Mouse (Mus musculus) heart, embryonic 16.5 days (tissue): Measurements from ENCODE around the gene Ankrd37. TPM values are rescaled to one million over a fixed set of nuclear protein-coding genes. Genes with fewer than 3 reads are reported as not detected.

Source experiments
- ATAC-seq: fragments of 200-750 bp; cut with Nextera tagmentation; replicated peaks from 2 replicates; pipeline ENCODE4 v1.8.0; 2017; ENCODE audit warnings: moderate number of reproducible peaks; ENCODE audit not compliant: insufficient read depth, low FRiP score; ENCODE audit errors: extremely low read depth
- H3K27ac ChIP-seq: fragments of 300-500 bp; sonication (generic); 2 replicates; pipeline ENCODE4 v1.5.1; 2014; ENCODE audit warnings: mild to moderate bottlenecking, low read length, control low read depth, moderate library complexity
- H3K27me3 ChIP-seq: fragments of 300-500 bp; sonication (generic); 2 replicates; pipeline ENCODE4 v1.6.1; 2014; ENCODE audit warnings: low read length, mixed read lengths; ENCODE audit not compliant: control insufficient read depth, insufficient read depth
- H3K36me3 ChIP-seq: fragments of 300-500 bp; sonication (generic); 2 replicates; pipeline ENCODE4 v1.6.1; 2014; ENCODE audit not compliant: control insufficient read depth, insufficient read depth
- H3K4me1 ChIP-seq: fragments of 300-500 bp; sonication (generic); 2 replicates; pipeline ENCODE4 v1.6.1; 2014; ENCODE audit warnings: low read length, mixed read lengths; ENCODE audit not compliant: control insufficient read depth, insufficient read depth
- H3K4me2 ChIP-seq: fragments of 300-500 bp; sonication (generic); 2 replicates; pipeline ENCODE4 v1.6.1; 2014; ENCODE audit warnings: low read depth, mild to moderate bottlenecking, control low read depth, low read length
- H3K4me3 ChIP-seq: fragments of 300-500 bp; sonication (generic); 2 replicates; pipeline ENCODE4 v1.5.1; 2014; ENCODE audit warnings: mild to moderate bottlenecking, control low read depth, low read length
- H3K9ac ChIP-seq: fragments of 300-500 bp; sonication (generic); 2 replicates; pipeline ENCODE4 v1.6.1; 2014; ENCODE audit warnings: low read length, control low read depth
- H3K9me3 ChIP-seq: fragments of 300-500 bp; sonication (generic); replicated peaks from 2 replicates; pipeline ENCODE4 v1.6.1; 2016; ENCODE audit warnings: low read length; ENCODE audit not compliant: control insufficient read depth
- WGBS: fragments of 180-500 bp; shearing (Covaris S2); extraction: QIAGEN DNeasy Blood & Tissue Kit; methylation state at CpG from one replicate; pipeline ENCODE4 v1.1.7; 2014; 5-methylcytosine and 5-hydroxymethylcytosine counted together
- polyA plus RNA-seq: library from polyadenylated mRNA; unstranded; fragments of >200 nt; fragmentation: Nextera tagmentation; extraction: Ambion mirVana; gene quantifications from 2 replicates; pipeline ENCODE4 v1.2.1, GENCODE M21; 2015

Gene Ankrd37
- polyA plus RNA-seq, result 24.7 and 26.1 TPM in 2 replicates

DNA sequence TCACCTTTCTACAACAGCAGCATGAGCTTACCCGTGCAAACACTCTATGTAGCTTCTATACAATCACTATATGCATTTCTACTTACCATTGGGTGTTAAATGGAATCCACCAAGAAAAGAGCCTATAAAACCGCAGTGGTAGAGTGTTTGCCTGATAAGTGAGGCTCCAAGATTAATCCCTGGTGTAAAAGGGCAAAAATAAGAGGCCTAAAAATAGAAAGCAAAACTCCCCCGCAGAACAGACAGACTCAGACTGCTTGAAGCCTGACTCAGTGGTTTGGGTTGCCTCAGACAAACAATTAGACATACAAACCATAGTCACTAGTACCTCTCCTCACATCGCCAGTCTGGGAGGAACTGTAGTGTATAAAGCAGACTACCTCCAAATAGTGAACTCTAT lies at the start of gene Ankrd37:
Gene Ankrd37, minus strand, starts transcription at position 112 of the 400 bp plus-strand sequence.
- Histone ChIP-seq H3K9me3 (no peaks in the 10 kb centered on the region), H3K27ac (peak within 1 kb of the TSS; percentile 81), H3K36me3 (no peaks in the 10 kb centered on the region), H3K4me2 (peak within 1 kb of the TSS; percentile 49), H3K27me3 (no peaks in the 10 kb centered on the region), H3K4me1 (peaks cover 7% of the 10 kb centered on the region; the same call in 1 of the 2 replicates), H3K4me3 (peak within 1 kb of the TSS; percentile 7; the same call in 1 of the 2 replicates), H3K9ac (peak within 1 kb of the TSS; percentile 30; the same call in 1 of the 2 replicates)
- no peak for ATAC-seq
- WGBS, result 25% methylated on average over 4 of the region's 4 CpGs

DNA sequence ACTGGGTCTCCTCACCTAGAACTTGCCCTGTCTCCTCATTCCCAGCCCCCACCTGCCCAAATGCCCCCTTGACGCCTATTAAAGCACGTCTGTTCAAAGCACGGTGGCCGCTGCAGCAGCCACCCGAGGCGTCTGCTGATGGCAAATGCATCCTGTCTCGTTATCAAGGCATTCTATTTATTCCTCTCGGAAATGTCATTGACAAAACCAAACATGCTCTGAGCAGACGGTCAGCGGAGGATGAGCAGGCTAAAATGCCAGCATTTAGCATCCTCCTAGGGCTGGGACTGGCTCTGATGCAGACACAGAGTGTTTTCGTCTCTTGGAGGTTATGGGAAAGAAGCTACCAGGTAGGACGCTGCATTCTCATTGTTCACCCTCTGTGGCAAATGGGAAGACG lies 34.8 kb upstream of the Ankrd37 start:
- Histone ChIP-seq H3K9me3 (no peaks in the 10 kb centered on the region), H3K27me3 (no peaks in the 10 kb centered on the region), H3K4me3 (no peak overlapping the region), H3K4me2 (no peak overlapping the region), H3K9ac (no peak overlapping the region), H3K36me3 (peaks cover 12% of the 10 kb centered on the region; the same call in 1 of the 2 replicates), H3K27ac (no peak overlapping the region), H3K4me1 (peaks cover 5% of the 10 kb centered on the region; the same call in 1 of the 2 replicates)
- 43% methylated on average over 13 of the region's 13 CpGs for WGBS
- ATAC-seq, result no peak

DNA sequence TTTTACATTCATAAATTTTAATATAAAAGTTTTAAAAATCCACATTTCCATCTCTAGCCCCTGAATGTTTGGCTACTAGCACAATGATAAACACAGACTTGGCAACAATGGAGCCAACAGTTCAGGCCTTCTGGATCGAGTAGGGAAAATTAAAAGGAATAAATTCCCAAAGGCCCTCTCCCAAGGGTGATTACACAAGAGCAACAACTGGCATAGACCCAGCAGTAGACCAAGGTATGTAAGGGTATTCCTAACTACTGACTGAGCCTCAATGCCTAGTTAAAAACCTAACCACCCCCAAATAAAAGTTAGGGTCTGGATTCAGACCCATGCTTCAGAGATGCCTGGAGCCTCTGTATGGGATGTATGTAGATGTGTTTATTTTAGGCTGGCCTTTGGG lies 34.2 kb upstream of the Ankrd37 start:
- H3K27me3 ChIP-seq, result no peaks in the 10 kb centered on the region
- no peaks in the 10 kb centered on the region for H3K9me3 ChIP-seq
- no peak for ATAC-seq
- peaks cover 14% of the 10 kb centered on the region; the same call in 1 of the 2 replicates for H3K36me3 ChIP-seq
- no peak overlapping the region for H3K27ac ChIP-seq
- H3K4me2 ChIP-seq, result no peak overlapping the region
- H3K4me3 ChIP-seq, result no peak overlapping the region
- 62% methylated on average over 1 of the region's 1 CpGs for WGBS
- no peak overlapping the region for H3K9ac ChIP-seq
- peaks cover 5% of the 10 kb centered on the region; the same call in 1 of the 2 replicates for H3K4me1 ChIP-seq

DNA sequence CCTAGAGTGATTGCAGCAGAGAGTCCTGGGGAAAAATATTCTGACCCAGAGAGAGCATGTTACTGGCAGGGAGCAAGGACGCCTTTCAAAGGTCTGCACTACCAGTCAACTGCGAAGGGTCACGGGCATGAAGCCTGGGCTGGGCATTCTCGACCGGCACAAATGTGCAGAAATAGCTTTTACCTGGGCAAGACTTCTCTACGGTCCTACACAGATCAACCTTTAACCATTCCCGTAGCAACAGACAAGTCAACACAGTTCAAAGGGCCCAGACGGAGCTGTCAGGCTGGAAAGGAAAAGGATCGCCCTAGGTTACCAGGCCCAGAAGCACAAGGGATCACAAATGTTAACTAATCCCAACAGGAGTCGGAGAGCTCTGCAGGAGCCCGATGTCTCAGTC lies 30.7 kb upstream of the Ankrd37 start:
- Histone ChIP-seq H3K9me3 (no peaks in the 10 kb centered on the region), H3K27me3 (no peaks in the 10 kb centered on the region), H3K36me3 (peaks cover 13% of the 10 kb centered on the region; the same call in 1 of the 2 replicates), H3K9ac (no peak overlapping the region), H3K27ac (no peak overlapping the region), H3K4me1 (peaks cover 5% of the 10 kb centered on the region; the same call in 1 of the 2 replicates), H3K4me2 (no peak overlapping the region), H3K4me3 (no peak overlapping the region)
- ATAC-seq, result no peak
- WGBS, result 77% methylated on average over 11 of the region's 11 CpGs

DNA sequence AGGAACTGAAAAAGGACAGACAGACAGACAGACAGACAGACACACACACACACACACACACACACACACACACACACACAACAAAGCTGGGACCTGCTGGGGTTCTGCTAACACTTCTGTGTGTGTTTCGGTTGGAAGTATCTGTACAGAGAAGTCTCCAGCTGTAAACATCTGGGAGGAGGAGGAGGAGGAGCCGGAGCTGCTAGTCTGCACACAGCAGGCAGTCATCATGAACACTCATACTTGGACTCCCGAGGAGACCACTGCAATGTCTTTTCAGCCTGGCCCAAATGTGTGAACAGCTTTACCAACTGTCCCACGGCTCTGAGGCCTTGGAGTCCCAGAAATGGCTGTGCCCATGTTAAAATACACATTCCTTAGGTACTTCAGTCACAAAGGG lies 18.9 kb upstream of the Ankrd37 start:
- H3K9ac ChIP-seq, result no peak overlapping the region
- WGBS, result 43% methylated on average over 4 of the region's 4 CpGs
- H3K36me3 ChIP-seq, result no peaks in the 10 kb centered on the region
- no peak for ATAC-seq
- H3K4me3 ChIP-seq, result no peak overlapping the region
- no peak overlapping the region for H3K4me2 ChIP-seq
- H3K27ac ChIP-seq, result no peak overlapping the region
- no peaks in the 10 kb centered on the region for H3K27me3 ChIP-seq
- H3K4me1 ChIP-seq, result no peaks in the 10 kb centered on the region
- no peaks in the 10 kb centered on the region for H3K9me3 ChIP-seq

DNA sequence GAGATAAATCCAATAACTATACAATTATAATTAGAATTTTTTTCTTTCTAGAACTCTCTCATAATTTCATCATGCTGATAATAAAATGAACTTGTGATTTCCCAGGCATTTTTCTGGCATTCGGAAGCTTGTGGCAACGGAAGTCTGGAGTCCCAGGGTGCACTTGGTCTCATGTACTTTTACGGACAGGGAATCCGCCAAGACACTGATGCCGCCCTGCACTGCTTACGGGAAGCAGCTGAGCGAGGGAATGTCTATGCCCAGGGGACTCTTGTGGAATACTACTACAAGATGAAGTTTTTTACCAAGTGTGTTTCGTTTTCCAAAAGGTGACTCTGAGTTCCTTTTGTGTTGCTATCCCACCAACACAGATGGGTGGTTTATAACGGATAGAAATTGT lies 17.3 kb upstream of the Ankrd37 start:
- 86% methylated on average over 9 of the region's 9 CpGs for whole genome bisulfite sequencing
- Histone ChIP-seq H3K36me3 (no peaks in the 10 kb centered on the region), H3K4me2 (no peak overlapping the region), H3K27ac (no peak overlapping the region), H3K9me3 (no peaks in the 10 kb centered on the region), H3K4me3 (no peak overlapping the region), H3K9ac (no peak overlapping the region), H3K27me3 (no peaks in the 10 kb centered on the region), H3K4me1 (no peaks in the 10 kb centered on the region)
- no peak for ATAC-seq

DNA sequence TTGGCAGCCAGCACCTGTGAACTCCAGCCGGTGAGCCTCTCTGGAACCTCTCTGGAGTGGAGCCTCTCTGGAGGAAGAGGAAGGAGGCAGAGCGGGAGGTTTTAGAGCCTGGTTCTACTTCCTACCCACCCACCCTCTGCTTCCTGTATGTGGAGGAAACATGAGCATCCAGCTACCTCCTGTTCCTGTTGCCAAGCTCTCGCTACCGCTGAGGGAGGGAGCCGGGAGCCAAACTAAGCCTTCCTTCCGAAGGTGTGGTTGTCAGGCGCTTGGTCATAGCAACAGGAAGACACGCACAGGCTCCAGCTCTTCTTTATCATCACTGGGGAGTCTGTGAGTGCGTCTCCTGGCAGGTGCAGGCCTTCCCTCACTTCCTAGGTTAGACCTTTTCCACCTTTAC lies 16.7 kb upstream of the Ankrd37 start:
- H3K4me2 ChIP-seq, result no peak overlapping the region
- no peak for ATAC-seq
- no peaks in the 10 kb centered on the region for H3K4me1 ChIP-seq
- no peak overlapping the region for H3K27ac ChIP-seq
- H3K9me3 ChIP-seq, result no peaks in the 10 kb centered on the region
- H3K4me3 ChIP-seq, result no peak overlapping the region
- no peak overlapping the region for H3K9ac ChIP-seq
- no peaks in the 10 kb centered on the region for H3K36me3 ChIP-seq
- WGBS, result 79% methylated on average over 9 of the region's 9 CpGs
- no peaks in the 10 kb centered on the region for H3K27me3 ChIP-seq

DNA sequence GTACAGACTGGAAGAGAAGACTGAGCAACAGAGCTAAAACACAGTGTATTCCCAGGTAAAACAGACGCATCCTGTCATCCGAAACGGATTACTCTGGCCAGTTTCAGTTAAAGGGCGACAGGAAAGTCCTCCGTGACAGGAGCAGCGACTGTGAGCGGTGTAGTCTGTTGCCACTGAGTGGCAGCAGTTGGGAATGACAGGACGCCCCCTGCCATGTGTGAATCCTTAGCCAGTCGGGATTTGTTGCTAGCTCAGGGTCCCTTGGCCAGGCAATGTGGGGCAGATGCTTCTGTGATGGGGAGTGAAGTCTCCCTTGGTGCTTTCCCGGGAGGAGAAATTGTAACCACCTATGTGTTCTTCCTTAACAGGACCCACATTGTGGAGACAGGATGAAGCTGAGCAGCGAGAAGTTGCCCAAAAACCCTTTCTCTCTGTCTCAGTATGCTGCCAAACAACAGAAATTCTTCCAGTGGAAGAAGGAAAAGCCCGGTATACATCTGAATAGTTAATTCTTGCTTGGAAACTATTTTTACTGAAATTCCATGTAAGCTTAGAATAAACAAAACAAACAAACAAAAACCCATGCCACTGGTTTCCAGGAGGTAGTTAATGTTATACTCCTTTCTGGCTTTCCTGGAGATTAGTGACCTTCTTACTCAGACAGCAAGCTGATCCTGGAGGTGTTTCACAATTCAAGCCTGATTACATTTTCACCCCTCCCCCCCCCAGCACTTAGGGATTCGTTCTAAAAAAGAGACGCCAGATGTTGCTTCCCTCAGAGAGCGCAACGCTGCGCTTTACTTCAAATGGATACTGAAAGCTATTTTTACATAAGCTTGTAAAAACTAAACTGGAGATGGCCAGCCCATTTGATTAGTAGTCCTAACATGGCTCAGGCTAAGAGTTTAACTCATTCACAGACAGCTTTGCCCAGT lies 5.5 kb upstream of the Ankrd37 start:
- Histone ChIP-seq H3K4me2 (peak overlapping the region; percentile 55), H3K9me3 (no peaks in the 10 kb centered on the region), H3K27me3 (no peaks in the 10 kb centered on the region), H3K36me3 (no peaks in the 10 kb centered on the region), H3K4me3 (peak overlapping the region; percentile 29), H3K4me1 (peaks cover 7% of the 10 kb centered on the region), H3K9ac (peak overlapping the region; percentile 27), H3K27ac (peak overlapping the region; percentile 74)
- WGBS, result 8% methylated on average over 17 of the region's 17 CpGs
- peak; percentile 81; the same call in 1 of the 2 replicates for ATAC-seq

DNA sequence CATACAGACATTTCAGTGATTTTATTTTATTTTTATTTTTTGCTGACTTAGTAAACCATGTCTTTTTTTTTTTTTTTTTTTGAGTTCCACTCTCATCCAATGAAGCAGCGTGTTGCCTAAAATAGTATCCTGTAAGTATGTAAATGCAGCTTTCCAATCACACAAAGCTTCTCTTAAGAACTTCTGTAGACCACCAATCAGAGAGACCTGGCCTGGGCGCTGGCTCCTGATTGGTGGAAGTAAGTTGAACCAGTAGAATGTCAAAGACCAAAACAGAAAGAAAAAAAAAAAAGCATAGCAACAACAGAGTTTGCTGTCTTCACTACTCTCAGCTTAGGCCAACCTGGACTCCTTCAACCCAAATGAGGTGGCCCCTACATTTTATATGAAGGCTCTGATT lies 4.8 kb upstream of the Ankrd37 start:
- H3K9ac ChIP-seq, result peak overlapping the region; percentile 27
- H3K9me3 ChIP-seq, result no peaks in the 10 kb centered on the region

More for the DNA sequence above, 4.8 kb upstream of the Ankrd37 start:
- peaks cover 10% of the 10 kb centered on the region for H3K4me1 ChIP-seq
- ATAC-seq, result no peak
- peak overlapping the region; percentile 74 for H3K27ac ChIP-seq
- H3K36me3 ChIP-seq, result no peaks in the 10 kb centered on the region
- 52% methylated on average over 2 of the region's 2 CpGs for WGBS
- H3K27me3 ChIP-seq, result no peaks in the 10 kb centered on the region
- peak overlapping the region; percentile 55 for H3K4me2 ChIP-seq
- peak overlapping the region; percentile 29 for H3K4me3 ChIP-seq
